Mouse (Mus musculus) c-Kit-positive CD71-positive TER-119-positive erythroid progenitor cells, embryonic 14.5 days (primary cell): ENCODE results near the gene Itga7.
"Not testable (repeated sequence)": the region's sequence is repeated elsewhere in the genome, so short reads cannot be mapped to it uniquely, and the experiment has no call there.

Experiments used
- DNase-seq: peaks from one replicate; pipeline ENCODE4 v3.0.0-alpha.2; 2013; ENCODE audit warnings: low spot score

Itga7 gene

DNA sequence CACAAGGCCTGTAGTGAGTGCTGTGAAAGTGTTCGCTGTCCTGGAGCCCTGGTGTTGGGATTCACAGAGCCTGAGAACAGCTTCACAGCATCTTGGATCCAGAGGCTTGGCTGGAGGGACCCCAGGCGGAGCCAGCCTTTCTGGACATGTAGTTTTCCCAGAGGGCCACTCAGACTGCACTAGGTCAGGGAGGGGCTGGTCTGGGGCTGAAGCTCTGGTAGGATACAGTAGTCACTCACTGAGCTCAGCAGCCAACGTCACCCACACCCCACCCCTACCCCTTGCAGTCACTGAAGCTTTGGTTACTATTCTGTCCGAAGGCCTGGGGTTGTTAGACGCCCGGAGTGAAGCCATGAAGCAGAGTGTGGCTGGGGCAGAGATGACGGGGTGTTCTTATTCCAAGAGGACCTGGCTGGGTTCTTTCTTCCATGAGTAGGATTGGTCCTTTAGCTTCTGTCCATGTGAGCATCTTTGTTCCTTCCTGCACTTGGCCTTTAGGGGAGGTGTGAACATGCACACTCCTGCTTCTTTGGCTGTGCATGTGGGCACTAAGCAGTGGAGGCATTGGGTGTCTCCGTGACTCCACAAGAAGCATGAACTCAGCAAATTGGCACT, 2.3 kb downstream of the Itga7 start:
- DNase-seq: no peak

DNA sequence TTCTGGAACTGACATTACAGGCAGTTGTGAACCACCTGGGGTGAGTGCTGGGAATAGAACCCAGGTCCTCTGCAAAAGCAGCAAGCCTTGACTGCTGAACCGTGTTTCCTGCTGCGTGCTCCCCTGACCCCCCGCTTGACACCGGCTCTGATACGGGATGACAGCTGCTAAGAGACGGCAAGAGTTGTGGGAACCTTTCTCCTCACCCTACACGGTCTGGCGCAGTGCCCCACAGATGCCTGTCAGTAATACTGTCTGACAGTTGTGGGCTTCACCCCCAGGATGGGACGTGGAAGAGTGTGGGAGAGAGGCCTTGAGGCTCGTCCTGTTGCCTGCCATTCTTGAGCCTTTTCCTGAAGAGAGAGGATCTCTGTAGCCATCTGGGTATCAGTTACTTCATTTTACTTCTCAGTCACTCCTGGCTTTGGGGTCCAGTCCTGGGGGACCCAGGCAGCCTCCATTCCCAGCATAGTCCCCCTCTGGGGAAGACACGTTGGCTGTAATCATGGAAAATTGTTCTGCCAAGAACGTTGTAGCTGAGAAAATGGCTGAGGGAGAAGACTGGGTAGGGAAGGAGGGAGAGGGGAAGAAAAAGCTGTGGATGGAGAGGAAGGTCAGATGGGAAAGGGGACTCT, 4.3 kb downstream of the Itga7 start:
- no peak for DNase-seq

DNA sequence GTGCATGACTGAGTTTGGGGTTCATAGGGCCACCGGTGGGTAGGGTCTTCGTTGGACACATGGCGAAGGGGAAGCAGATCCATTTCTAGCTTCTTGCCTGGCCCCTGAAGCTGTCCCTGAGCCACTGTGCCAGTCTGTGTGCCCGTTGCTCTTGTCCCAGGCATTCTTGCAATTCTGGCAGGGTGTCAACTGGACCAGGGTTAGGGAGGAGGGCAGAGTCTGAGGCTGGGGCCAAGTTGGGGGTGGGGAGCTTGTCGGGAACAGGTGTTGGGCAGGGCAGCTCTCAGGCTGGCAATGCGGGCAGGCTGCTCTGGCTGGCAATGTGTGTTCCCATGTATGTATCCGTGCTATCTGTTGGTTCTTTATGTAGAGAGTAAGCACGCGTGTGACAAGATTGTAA, 4.8 kb downstream of the Itga7 start:
- no peak for DNase-seq

DNA sequence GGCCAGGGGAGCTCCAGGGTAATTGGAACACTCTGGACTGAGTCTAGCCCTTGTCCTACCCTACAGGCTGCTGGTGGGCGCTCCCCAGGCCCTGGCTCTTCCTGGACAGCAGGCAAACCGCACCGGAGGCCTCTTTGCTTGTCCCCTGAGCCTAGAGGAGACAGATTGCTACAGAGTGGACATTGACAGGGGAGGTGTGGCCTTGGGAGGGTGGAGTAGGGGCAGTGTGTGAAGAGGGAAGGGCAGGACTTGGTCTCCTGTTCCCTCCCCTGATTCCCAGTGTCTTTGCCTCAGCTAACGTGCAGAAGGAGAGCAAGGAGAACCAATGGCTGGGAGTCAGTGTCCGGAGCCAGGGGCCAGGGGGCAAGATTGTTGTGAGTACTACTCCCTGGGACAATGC, 5.4 kb downstream of the Itga7 start:
- no peak for DNase-seq

DNA sequence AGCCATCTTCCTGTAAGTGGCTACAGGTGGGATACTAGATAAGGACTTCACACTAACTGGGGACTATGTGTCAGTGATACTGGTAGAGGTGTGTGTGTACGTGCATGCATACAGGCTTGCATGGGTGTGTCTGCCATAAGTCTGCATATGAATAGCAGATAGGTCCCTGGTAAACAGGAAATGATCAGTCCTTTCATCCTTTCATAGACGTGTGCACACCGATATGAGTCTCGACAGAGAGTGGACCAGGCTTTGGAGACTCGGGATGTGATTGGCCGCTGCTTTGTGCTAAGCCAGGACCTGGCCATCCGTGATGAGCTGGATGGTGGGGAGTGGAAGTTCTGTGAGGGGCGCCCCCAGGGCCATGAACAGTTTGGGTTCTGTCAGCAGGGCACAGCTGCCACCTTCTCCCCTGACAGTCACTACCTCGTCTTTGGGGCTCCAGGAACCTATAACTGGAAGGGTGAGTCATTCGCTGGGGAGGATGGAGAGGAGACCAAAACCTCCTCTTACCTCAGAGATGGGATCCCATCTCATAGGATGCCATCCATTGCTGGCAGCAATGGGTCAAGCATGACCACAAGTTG, 7.0 kb downstream of the Itga7 start:
- no peak for DNase-seq

DNA sequence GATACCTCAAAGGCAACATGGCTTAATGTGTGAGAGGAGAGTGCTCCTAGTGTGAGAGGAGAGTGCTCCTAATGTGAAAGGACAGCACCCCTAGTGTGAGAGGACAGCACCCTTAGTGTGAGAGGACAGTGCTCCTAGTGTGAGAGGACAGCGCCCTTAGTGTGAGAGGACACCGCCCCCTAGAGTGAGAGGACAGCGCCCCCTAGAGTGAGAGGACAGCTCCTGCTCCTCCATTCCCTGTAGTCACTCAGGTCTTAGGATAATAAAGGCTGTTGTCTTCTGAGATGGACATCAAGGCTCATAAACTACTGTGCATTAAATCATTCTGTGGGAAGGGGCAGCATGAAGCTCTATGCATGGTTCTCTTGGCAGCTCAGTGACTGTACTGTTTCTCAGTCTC, 12.1 kb downstream of the Itga7 start:
- peak; percentile 14 for DNase-seq

DNA sequence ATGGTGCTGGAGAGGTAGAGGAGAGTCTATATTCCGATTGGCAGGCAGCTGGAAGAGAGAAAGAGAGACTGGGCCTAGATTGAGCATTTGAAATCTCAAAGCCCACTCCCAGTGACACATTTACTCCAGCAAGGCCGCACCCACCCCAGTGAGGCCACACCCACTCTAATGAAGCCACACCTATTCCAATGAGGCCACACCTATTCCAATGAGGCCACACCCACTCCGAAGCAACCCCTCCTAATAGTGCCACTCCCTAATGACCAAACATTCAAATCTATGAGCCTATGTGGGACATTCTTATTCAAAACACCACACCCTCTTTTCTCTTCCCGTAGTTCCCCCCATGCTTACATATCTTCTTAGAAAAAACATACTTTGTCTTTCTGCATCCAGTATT, 13.9 kb downstream of the Itga7 start:
- DNase-seq: no peak

DNA sequence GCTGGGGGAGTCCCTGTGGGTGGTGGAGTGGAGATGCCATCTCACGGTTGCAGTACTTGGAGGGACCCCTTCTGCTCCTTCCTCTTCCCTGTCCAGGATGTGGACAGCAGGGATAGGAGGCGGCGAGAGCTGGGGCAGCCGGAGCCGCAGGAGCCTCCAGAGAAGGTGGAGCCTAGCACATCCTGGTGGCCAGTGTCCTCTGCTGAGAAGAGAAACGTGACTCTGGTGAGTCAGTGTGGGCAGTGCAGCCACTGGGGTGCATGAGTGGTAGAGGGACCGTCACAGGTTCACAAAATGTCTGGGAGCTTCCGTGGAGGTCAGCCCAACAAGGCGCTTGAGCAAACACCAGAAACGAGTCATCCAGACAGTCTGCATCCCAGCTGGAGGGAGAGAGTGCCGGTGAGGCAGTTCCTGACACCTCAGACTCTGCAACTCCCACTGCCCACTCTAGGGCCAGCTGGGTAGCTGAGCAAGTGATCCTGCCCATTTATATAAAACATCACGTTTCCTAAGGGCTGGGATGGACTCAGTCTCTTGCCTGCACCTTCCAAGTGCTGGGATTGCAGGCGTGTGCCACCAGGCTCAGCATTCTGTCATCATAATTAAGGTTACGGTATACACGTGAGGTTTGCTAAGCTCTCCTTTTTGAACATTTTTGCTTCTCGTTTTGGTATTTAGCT, 16.7 kb downstream of the Itga7 start:
- no peak for DNase-seq

DNA sequence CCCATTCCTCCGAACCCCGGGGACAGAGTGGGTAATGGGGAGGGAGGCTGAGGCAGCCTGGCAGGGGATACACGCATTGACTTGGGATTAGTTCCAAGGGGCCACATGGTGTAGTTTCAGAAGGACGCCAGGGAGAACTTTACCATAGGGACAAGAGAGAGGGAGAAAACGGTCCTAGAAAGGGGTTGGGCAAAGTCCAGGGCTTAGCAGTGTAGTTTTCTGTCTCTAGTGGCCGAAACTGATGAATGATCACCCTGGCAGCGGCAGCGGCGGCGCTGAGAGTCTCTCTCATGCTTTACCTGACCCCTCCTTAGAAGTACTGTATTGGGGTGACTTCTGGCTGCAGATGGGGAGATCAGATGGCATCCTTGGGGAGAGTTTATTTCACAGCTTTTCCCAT, 24.7 kb downstream of the Itga7 start:
- DNase-seq: no peak

DNA sequence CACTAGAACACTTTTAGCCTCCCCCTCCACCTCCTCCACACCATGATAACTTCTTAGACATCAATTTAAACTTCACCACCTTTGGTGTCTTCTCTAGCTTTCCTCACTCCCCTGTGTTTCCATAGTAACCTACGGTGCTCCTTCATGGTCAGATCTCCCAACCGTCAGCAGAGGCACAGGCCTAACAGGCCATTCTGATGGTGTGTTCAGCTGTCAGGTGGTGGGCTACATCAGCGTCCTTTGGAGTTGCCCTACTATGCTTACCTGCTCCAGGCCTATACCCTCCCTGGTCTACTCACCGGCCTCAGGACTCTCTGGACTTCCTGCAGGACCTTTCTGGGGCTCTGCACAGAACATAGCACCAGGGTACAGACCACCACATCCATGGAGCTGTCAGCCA, 26.5 kb downstream of the Itga7 start:
- no peak for DNase-seq

DNA sequence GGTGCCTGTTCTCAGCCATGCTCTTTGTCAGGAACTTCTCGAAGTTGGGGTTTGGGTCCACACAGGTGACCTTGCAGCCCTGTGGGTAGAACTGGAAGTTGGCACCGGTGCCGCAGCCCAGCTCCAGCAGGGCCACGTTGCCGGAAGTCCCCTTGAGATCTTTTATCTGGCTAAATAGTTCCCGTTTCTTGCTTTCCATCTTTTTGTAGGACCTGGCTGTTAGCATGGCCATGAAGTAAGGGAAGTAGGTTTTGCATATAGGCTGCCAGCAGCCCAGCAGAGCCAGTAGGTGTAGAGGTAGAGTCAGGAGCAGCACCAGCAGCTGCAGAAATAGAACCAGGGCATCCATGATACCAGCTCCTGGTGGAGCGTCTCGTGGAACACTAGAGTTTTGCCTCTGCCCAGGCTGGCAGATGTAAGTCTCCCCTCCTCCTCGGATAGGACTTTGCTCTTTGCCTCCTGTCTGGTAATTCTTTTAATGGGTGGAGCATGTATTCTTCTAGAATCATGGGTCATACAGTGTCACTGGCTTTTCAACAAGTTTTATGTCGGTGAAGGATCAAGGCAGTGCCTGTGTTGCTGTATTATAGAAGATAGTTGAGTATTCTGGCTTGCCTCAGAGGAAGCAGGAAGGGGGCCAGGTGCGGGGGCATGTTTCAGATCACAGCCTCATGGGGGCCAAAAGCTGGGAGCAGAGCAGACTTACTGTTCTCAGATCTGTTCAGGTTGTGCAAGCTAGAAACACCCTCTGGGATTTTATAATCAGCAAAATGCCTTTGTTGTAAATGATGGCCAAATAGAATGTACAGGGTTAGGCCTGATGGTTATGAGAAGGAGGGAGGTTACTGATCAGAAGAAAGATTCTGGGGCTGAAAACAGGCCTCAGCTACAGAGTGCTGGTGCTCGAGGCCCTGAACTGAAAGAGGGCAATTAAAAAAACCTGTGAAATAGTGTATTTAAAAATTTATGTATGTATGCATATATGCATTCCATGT, 27.3 kb downstream of the Itga7 start, which contains the start of gene Mettl7b:
Gene Mettl7b (minus strand): TSS at position 399 of the 995 bp plus-strand sequence.
- no peak for DNase-seq

DNA sequence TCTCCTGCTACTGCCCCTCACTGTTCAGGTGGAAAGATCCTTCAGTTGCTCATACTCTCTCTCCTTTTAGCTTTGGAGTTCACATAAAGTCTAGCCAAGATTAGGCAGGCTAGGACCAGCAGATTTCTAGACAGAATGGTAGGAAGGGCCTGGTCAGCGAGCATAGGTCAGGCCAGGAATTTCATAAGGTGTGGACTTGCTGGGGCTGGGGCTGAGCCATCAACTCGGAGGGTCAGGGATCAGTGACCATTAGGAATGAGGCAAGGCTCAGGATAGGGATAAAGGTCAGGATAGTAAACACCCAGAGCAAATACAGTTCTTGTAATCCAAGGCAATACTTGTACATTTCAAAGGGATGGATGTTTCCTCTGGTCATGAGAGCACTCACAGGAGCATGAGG, 31.3 kb downstream of the Itga7 start:
- no peak for DNase-seq

DNA sequence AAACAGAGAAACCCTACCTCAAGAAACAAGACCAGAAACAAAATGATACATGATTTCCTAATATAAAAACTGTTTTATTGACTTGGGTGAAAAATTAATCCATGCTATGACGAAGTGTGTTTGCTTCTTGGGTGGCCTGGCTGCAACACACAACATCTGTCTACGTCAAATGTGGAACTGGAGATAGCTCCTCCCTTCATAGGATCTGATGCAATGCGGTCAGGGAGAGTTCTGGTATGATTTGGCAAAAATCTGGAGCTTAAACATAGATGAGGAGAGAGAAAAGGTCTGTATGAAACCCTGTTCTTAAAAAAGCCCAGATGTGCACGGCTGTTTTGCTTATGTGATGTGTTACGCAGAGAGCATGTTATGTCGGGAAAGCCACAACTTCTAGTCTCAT, 32.3 kb downstream of the Itga7 start:
- no peak for DNase-seq

DNA sequence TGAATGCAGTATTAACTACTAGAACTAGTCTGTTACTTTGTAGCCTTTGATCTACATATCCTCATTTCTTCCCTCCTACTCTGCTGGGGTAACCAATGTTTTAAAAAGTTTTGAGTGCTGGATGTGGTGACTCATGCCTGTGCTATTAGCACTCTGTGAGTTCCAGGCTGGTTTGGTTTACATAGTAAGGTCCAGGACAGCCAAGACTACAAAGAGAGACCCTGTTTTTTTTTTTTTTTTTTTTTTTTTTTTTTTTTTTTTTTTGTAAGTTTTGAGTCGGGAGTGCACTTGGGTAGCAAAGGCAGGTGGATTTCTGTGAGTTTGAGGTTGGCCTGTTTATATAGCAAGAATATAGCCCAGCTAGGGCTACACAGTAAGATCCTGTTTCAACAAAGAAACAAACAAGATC, 34.7 kb downstream of the Itga7 start:
- no peak for DNase-seq

DNA sequence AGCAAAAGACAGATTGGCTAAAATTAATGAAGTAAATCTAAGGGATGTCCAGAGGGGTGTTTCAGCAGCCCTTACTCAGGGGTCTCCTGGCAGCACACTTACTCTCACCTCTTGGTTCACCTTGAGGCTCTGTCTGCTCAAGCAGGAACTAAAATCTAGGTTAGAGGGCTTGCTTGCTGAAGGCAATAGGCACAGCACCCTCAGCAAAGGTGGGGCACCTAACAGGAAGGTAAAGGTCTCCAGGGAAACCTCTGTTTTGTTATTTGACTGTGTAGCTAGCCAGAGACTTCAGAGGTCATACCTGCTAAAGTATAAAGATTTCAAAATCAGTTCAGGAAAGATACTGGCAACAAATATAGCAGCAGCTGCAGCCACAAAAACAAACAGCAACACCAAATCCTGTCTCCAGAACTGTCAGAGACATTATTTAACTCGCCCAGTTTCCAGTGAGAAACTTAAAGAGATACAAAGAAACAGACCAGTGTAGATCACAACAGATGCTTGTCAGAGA, 37.2 kb downstream of the Itga7 start:
- DNase-seq: no peak

DNA sequence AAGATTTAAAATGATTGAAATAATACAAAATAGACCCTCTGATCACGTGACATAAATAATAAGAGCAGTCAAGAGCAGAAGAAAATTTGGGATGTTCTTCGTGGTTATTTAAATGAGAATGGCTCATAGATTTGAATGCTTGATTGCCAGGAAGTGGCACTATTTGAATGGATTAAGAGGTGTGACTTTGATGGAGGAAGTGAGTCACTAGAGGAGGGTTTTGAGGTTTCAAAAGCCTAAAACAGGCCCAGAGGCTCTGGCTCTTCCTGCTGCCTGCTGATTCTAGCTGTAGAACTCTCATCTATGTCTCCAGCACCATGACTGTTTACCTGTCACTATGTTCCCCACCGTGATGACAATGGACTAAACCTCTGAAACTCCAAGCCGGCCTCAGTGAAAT, 39.2 kb downstream of the Itga7 start:
- DNase-seq: no peak

DNA sequence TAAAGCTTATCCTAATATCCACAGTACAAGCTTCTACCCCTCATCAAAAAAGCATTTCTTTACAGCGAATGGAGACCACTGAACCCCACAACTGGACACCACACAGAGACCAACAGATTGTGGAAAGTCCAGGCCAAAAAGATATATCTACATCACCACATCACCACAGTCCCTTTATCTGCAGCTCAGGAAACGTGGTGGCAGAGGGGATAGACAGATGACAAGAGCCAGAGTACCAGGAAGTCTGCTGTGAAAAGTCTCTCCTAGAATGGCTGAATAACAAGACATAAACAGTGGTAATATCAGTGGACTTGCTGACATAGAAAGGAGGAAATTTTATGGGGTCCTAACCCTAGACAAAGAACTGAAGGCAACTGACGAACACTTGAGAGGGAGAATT, 42.8 kb downstream of the Itga7 start:
- DNase-seq: no peak

DNA sequence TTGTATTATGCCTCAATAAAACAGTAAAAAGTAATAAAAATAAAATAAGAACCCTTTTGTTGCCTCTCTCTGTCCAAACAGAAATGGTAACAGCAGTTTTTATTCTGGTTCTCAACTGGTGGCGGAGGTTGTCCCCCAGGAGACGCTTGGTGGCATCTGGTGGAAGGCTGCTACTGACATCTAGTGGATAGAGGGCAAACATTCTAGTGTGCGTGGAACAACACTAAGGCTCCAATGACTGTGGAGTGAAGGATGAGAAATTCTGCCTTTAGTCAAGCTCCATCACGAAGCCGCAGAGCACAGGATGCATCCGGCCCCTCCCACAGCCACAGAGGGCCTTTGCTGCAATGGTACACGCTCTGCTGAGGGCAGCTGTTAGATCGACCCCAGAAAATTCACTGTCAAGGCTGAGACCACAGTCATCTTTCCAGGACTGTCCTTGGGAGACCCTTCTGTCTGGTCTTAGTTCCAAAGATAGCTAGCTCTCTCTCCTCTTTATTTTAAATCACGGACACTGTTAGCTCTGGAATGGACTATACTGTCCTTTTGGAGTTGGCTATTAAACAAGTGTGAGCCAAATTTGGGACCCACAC, 44.0 kb downstream of the Itga7 start:
- no peak for DNase-seq

DNA sequence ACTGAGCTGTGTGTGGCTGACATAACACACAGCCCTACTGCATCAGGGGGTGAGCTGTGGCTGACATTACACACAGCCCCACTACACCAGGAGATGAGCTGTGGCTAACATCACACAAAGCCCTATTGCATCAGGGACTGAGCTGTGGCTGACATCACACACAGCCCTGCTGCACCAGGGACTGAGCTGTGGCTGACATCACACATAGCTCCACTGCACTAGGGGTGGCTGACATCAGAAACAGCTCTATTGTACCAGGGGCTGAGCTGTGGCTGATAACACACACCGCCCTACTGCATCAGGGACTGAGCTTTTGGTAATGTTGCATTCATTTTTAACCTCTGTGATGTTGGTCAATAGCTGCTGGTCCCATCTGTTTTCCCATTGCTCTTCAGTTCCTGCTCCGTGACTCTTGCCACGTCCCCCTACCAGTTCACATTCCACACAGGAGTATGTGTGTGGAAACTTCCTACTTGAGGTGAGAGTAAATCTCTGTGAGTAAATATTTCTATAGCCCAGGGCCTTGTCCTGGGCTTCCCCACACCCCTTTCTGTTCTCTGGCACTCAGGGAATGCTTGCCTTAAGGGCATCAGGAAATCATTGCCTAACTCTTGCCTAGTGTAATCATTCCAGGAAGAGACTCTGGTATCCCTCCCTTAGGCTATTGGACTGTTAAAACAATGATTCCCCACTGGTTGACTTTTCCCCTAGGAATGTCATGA, 47.2 kb downstream of the Itga7 start:
- DNase-seq: no peak

DNA sequence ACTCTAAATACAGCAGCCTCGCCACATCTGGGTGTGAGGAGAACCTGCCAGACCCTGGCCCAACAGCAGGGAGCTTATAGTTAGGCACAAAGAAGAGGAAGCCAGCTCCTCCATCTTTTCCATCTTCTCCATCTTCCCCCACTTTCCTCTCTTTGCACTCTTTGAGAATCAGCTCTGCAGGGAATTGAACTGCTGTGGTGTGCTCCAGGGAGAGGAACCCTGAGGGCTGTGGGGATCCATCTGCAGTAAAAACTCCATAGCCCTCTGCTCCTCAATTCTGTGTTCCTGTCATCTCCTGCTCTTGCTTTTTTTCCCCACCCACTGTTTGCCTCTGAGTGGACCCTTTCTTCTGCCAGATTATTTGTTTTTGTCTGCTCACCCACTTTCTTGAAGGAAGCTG, 55.5 kb downstream of the Itga7 start, which contains the start of gene Olfr9:
Gene Olfr9 (plus strand): TSS at position 301 of the 400 bp plus-strand sequence.
- DNase-seq: not testable (repeated sequence)
